Mouse (Mus musculus) small intestine, adult 2 months (tissue): Measurements from ENCODE around the gene Rbm28. TPM values are rescaled to one million over a fixed set of nuclear protein-coding genes. Genes with fewer than 3 reads are reported as not detected.

Experiments
- H3K27ac ChIP-seq: fragments of 200-500 bp; 2 replicates; pipeline ENCODE4 v1.5.1; 2012; ENCODE audit warnings: low read depth, low read length, control low read depth, inconsistent platforms; ENCODE audit not compliant: insufficient read depth
- H3K27me3 ChIP-seq: fragments of 200-500 bp; 2 replicates; pipeline ENCODE4 v1.6.1; 2012; ENCODE audit warnings: mild to moderate bottlenecking, moderate library complexity, low read length, inconsistent platforms; ENCODE audit not compliant: control insufficient read depth, insufficient read depth
- H3K36me3 ChIP-seq: fragments of 200-500 bp; 2 replicates; pipeline ENCODE4 v1.6.1; 2012; ENCODE audit warnings: mild to moderate bottlenecking, low read length, control low read depth, inconsistent platforms; ENCODE audit not compliant: control insufficient read depth, insufficient read depth
- H3K4me1 ChIP-seq: fragments of 200-500 bp; 2 replicates; pipeline ENCODE4 v1.6.1; 2012; ENCODE audit warnings: low read length, inconsistent platforms, mixed read lengths; ENCODE audit not compliant: control insufficient read depth, insufficient read depth, insufficient read length
- H3K4me3 ChIP-seq: fragments of 200-500 bp; 2 replicates; pipeline ENCODE4 v1.5.1; 2012; ENCODE audit warnings: low read depth, mild to moderate bottlenecking, control low read depth, inconsistent platforms, low read length, moderate library complexity
- CTCF ChIP-seq: fragments of 200-500 bp; IDR thresholded peaks from 2 replicates; pipeline ENCODE4 v1.5.1; 2012; ENCODE audit warnings: low read depth, mild to moderate bottlenecking, control low read depth, inconsistent platforms, low read length, moderate library complexity, mixed read lengths; ENCODE audit not compliant: insufficient replicate concordance, insufficient read length; ENCODE audit errors: extremely low read depth
- POLR2A ChIP-seq: fragments of 200-500 bp; IDR thresholded peaks from 2 replicates; pipeline ENCODE4 v1.6.1; 2012; ENCODE audit warnings: low read depth, mild to moderate bottlenecking, control low read depth, inconsistent platforms, low read length, moderate library complexity
- WGBS: fragments of 180-500 bp; shearing (Covaris S2); methylation state at CpG from one replicate; pipeline ENCODE4 v1.1.7; 2018; 5-methylcytosine and 5-hydroxymethylcytosine counted together
- polyA plus RNA-seq: library from polyadenylated mRNA; depleted of rRNA; stranded (reverse); fragments of >200 nt; gene quantifications from 2 replicates; pipeline ENCODE4 v1.2.3, GENCODE M21; 2012

The Rbm28 gene
- polyA plus RNA-seq, 1 experiment = 1.2 TPM

DNA sequence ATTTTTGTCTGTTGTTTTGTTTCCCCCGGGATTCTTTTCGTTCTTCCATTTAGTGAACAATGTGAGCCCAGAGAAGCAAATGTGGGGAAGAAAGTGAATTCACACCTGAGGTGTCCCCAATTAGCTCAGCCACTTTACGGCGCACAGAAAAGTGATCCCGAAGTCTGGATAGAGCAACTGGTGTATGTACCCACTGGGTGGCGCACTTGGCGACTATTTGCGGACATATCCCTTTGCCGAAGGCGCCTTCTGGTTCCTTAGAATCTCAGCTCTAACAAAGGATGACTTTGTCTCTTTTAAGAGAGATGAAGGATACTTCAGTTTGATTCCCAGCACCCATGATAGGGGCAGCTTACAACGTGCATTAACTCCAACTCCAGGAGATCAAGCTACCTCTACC, 71.9 kb downstream of the Rbm28 start:
- H3K27me3 ChIP-seq = no peaks in the 10 kb centered on the region
- no peak overlapping the region for H3K27ac ChIP-seq
- 64% methylated on average over 11 of the region's 11 CpGs for WGBS
- H3K36me3 ChIP-seq = no peaks in the 10 kb centered on the region
- H3K4me3 ChIP-seq = no peak overlapping the region
- H3K4me1 ChIP-seq = no peaks in the 10 kb centered on the region
- no peak for TF ChIP-seq POLR2A
- TF ChIP-seq CTCF = no peak

DNA sequence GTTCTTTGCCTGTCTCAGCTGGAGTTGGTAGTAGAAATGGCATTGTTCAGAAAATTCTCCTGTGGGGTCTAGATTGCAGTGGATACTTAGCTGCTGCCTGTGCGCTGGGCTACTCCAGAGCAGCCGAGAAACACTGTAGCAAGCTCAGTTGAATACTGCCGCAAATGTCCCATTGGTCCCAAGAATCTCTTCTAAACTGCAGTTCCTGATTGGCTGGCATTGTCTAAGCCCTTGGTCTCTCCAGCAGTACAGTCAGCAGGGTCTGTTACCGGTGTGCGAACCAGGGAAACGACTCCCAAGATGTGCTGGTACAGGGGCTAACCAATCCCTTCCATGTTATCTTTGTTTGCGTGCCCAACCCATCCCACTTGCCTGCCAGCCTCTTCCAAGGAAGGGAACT, 72.6 kb downstream of the Rbm28 start:
- Histone ChIP-seq H3K27me3 (no peaks in the 10 kb centered on the region), H3K36me3 (no peaks in the 10 kb centered on the region), H3K4me3 (no peak overlapping the region), H3K4me1 (no peaks in the 10 kb centered on the region), H3K27ac (no peak overlapping the region)
- TF ChIP-seq POLR2A (no peak), CTCF (no peak)
- WGBS = 74% methylated on average over 7 of the region's 7 CpGs

DNA sequence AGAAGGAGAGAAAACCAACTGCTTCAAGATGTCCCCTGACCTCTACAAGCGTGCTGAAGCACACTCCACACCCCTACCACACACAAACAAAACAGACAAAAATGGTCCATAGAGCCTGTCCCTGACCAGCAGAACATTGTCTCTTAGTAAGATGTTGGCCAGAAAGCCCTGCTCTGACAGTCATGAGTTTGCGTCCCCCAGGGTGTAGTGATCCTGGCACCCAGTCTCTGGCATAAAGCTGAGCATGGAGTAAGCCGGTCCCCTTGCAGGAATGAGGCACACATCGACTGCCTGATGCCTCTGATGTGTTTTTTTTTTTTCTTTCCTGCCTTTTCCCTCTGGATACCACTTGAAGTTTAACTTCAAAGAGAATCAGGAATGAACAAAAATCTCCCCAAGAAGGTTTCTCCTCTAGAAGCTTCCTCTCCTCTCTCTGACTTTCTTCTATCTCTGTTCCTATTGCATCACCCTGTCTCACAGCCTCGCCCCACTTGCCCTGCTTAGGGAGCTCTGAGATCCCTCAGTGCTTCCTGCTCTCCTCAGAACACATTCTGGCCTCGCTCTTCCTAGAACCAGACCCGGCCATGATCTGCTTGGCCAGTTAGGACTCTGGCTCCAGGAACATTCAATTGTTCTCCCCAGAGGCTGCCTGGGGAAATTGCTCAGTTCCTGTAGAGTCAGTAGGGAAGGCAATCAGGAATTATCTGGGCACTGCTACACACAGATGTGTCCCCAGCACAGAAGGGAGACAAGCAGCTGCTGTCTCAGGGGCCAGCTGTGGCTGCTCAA, 76.7 kb downstream of the Rbm28 start:
- no peak overlapping the region for H3K4me3 ChIP-seq
- H3K27ac ChIP-seq = no peak overlapping the region
- H3K36me3 ChIP-seq = no peaks in the 10 kb centered on the region
- H3K4me1 ChIP-seq = no peaks in the 10 kb centered on the region
- no peaks in the 10 kb centered on the region for H3K27me3 ChIP-seq
- no peak for TF ChIP-seq CTCF
- no peak for TF ChIP-seq POLR2A
- WGBS = 55% methylated on average over 7 of the region's 7 CpGs

DNA sequence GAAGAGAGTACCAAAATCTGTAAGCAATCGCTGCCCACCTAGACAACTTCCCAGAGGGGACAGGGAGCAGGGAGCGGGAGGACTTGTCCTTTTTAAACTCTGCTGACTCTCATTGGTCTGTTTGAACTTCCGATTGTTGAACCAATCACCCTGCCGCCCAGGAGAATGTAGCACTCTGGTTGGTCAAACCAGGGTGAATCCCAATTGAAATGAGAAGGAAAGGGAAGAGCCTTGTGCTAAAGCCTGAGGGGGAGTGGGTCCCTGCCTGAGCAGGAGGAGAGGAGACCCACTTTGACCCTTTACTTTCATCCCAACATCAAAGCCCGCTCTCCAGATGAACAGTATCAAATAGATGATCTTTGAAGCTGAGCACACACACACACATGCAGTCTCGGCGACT, 80.4 kb downstream of the Rbm28 start:
- WGBS = 61% methylated on average over 7 of the region's 7 CpGs
- H3K4me3 ChIP-seq = no peak overlapping the region
- no peaks in the 10 kb centered on the region for H3K4me1 ChIP-seq
- no peak for TF ChIP-seq POLR2A
- TF ChIP-seq CTCF = no peak
- H3K36me3 ChIP-seq = no peaks in the 10 kb centered on the region
- no peaks in the 10 kb centered on the region for H3K27me3 ChIP-seq
- H3K27ac ChIP-seq = no peak overlapping the region

DNA sequence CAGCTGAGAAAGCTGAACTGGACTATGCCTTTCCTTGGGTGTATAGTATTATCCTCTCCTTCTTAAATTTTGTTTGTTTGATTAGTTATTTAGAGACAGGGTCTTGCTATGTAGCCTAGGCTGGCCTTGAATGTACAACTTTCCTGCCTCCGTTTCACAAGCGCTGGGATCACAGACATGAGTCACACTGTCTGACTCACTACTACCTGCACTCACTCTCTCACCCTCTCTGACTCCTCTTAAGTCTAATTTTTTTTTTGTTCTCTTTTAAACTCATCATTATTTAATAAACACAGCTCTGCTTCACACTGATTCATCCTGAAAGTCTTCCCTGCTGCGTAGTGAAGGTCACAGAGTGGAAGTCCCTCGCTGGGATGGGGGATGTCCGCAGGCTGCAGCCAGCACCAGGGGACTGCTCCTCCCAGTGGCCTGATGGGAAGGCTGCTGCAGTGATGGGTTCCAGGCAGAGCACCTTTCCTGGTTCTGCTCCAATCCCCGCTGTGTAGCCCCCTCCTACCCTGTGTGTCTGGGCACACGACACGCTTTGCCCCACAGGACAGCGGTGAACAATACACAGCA, 81.9 kb downstream of the Rbm28 start:
- 43% methylated on average over 9 of the region's 9 CpGs for WGBS

DNA sequence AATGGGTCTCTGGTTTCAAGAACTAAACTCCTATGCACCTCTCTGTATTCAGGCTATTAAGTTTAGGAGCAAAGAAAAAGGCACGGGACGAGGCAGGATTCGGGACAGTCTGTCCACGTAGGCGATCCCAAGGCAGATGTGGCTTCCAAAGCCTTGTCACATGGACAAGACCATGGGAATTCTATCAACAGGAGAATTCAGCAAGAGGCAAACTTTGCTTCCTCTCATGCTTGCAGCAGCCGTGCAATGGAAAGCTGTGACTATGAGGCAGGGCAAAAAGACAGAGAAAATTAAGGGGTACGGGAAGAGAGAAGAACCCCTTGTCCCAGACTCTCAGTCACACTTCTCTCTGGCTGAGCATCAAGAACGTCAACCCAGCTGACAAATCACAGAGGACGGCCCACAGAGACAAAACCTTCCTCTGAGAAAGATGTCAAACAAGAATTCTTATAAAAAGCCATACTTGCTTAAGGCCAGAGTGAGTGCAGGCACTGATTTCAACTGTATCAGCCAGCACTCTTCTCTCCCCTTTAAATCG, 82.9 kb downstream of the Rbm28 start:
- H3K36me3 ChIP-seq = no peaks in the 10 kb centered on the region
- H3K4me3 ChIP-seq = no peak overlapping the region
- 80% methylated on average over 10 of the region's 10 CpGs for WGBS
- no peaks in the 10 kb centered on the region for H3K27me3 ChIP-seq
- no peak overlapping the region for H3K27ac ChIP-seq
- TF ChIP-seq POLR2A (no peak), CTCF (no peak)
- no peaks in the 10 kb centered on the region for H3K4me1 ChIP-seq

More for the DNA sequence above, 81.9 kb downstream of the Rbm28 start:
- Histone ChIP-seq H3K4me1 (no peaks in the 10 kb centered on the region), H3K27ac (no peak overlapping the region), H3K36me3 (no peaks in the 10 kb centered on the region), H3K4me3 (no peak overlapping the region), H3K27me3 (no peaks in the 10 kb centered on the region)
- TF ChIP-seq POLR2A (no peak), CTCF (no peak)

DNA sequence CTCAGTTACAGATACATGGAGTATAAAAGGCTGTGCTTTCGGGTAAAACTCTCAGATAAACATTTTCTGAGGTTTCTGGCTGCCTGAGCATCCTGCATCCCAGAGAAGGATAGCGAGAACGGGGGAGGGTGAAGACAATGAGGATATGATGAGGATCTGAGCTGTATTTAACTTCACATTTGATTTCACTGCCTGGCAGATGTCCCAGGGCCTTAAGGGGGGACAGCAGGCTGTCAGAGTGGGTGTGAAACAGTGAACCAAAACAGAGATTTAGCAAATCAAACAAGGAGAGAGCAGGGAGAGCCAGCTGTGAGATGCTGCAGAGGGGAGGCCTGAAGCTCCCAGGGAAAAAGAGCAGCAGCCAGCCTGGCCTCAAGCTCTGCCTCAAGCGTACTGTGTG, 85.5 kb downstream of the Rbm28 start:
- 58% methylated on average over 4 of the region's 4 CpGs for WGBS
- Histone ChIP-seq H3K27ac (no peak overlapping the region), H3K4me1 (no peaks in the 10 kb centered on the region), H3K36me3 (no peaks in the 10 kb centered on the region), H3K27me3 (no peaks in the 10 kb centered on the region), H3K4me3 (no peak overlapping the region)
- TF ChIP-seq POLR2A (no peak), CTCF (no peak)
